Mouse (Mus musculus) B cell, adult 2 months (primary cell): ENCODE data around the gene Fsd1l.

Experiments
- DNase-seq, 2 experiments: peaks; one replicate each; pipeline ENCODE4 v3.0.0; 2022

Fsd1l gene

DNA sequence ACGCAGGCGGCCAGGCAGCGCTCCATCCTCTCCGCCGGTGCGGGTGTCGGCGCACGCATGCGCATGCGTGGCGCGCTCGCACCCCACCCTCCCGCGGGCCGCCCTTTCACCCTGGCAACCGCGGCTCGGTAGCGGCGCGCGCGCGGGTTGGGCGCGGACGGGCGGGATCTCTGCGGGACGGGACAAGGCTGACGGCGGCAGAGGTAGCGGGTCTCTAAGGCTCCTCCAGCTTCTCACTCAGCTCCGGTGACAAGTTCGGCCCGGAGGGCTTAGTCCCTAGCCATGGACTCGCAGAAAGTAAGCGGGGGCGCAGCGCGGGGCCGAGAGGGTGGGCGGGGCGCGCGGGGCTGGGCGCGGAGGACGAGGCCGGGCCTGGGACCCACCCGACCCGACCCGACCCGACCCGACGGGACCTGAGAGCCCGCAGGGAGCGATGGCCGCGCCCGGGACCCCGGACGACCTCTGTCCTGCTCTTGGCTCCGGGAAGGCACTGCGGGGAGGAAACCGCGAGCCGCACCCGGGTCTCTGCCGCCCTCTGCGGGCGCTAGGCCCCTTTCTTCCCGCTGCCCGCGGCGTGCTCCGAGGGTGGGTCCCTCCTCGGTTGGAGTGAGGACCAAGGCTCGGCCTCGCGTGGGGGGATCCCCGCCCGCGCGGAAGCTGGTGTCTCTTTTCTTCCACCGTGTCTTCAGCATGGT, at the start of gene Fsd1l:
Gene Fsd1l (plus strand): TSS at position 156 of the 695 bp plus-strand sequence.
- DNase-seq: peak; percentile 45 to 51

DNA sequence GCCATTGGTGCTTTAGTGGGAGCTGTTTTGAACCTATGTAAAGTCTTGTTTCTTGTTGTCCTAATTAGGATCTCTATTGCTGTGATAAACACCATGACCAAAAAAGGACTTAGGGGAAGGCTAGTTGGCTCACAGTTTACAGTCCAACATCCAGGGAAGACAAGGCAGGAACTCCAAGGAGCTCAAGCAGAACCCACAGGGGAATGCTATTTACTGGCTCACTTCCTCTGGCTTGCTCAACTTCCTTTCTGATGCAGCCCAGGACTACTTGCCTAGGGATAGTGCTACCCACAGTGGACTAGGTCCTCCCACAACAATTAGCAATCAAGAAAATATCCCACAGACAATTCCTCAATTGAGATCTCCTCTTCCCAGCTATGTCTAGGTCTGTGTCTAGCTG, 43.6 kb upstream of the Fsd1l start:
- DNase-seq: no peak

DNA sequence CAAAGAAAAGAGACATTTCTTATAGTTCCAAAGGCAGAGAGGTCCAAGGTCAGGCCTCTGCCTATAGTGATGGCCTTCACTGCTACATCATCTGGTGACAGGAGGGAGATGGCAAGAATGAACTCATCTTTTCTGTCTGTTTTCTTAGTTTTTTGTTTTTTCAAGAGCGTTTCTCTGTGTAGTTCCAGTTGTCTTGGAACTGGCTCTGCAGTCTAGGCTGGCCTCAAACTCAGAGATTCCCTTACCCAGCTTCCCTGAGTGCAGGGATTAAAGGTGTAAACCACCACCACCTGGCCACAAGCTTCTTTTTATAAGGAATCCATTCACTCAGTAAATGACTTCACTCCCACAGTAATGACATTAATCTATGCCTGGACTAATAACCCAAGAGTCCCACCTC, 42.3 kb upstream of the Fsd1l start:
- DNase-seq: no peak

DNA sequence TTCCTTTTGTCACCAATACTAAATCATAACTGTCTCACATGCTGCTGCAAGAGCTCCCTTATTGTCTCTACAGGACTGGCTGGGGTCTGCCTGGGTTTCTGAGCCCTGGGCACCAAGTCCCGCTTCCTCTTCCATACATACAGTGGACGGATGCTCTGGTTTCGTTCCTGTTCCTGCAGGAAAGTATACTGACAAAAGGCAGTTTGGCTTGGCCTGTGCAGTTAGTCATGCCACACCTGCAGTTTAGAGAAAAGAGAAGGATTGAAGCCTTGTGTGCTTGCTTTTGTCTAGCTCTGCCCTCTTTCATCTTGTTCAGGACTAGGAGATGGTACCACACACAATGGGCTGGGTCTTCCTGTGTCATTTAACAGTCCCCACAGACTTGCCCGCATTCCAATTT, 41.8 kb upstream of the Fsd1l start:
- no peak for DNase-seq

DNA sequence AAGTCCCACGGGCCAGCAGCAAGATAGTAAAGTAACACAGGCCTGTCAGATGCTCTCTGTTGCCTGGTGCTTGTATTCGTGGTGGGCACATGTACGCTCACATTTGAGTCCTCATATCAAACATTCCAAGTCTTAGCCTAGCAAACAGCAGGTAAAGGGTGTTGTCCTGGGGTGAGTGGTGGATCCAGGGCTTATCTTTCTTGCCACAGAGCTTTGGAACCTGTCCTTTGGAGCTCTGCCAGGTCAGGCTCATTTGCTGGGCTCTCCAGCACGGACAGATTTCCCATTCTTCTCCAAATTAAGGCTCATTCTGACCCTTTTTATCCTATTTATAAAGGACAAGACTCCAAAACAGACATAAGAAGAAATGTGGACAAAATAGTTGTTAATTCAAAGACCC, 41.1 kb upstream of the Fsd1l start:
- no peak for DNase-seq

DNA sequence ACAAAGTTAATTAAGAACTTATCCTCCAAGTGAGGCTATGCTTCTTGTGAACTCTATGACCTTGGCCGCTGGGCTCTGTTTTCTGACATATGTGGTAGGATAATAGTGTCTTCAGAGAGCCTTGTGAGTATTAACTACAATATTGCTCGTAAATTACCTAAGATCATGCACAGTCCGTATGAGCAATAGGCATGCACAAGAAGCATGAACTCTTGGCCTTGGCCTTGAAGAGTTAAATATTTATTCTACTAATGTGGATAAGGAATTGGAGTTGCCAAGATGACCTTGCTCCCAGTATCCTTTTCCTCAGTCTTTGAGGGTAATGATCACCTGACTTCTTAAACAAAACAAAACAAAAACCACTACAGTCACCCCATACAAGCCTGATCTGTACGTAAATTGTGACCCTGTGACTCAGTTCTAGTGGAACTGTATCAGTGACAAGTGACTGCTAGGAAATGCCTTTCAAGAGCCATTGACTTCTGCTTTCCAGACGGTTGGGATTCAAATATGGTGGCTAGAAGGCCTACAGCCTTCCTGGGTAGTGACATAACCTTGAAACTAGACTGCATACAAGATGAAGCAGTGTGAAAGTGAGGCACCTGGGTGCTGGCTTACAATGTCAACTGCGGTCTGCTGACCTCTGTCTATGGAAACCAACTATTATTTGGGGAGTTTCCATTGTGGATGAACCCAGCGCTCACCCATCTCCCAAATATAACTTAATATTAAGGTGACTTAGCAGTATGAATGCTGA, 40.4 kb upstream of the Fsd1l start:
- no peak for DNase-seq

DNA sequence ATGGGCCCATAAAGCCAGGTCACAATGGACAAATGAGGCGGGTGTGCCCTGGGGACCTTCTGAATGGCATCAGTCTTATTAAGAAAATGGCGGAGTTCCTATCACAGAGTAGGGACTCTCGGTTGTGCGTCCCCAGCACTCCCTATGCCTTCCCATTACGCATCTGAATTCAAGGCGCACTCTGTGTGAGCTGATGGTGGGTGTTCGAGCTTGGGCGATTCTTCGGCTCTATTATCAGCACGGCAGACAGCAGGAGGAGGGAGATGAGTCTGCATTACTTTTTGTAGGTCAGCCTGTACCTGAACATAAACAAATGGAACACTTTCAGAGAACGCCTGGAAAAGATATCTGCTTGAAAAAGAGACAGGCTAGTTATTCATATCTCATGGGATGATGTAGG, 39.7 kb upstream of the Fsd1l start:
- no peak for DNase-seq

DNA sequence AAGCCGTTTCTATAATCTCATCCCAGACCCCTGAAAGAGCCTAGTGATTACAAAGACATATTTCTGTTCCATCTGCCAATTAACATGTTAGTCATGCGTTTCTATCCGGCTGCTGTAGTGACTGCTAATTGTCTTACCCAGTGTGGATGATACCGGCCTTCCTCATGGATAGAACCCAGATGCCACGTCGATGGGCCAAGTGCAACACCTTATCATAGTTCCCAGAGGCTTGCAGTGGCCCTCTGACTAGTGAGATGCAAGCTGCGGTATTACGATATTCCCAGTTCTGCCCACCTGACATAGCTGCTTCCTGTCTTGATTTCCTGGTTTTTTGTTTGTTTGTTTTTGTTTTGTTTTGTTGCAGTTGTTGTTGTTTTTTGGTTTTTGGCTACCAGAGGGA, 39.3 kb upstream of the Fsd1l start:
- DNase-seq: no peak

DNA sequence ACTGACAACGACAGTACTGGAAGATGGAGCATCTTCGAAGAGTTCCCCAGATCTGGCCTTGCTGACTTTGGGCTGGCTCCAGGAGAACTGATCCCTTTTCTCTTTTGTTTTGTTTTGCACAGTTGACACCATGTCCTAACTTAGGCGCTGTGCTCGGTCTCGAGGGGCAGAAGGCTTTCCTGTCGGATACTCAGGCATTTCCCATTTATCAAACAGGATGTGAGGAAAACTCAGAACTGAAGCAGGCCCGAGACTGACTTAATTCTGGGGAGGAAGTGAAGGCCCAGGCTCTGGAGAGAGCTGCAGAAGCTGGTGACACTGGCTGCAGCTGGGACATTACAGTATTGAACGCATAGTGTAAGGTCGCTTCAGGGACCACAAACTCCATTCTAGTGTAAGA, 38.9 kb upstream of the Fsd1l start:
- no peak for DNase-seq

DNA sequence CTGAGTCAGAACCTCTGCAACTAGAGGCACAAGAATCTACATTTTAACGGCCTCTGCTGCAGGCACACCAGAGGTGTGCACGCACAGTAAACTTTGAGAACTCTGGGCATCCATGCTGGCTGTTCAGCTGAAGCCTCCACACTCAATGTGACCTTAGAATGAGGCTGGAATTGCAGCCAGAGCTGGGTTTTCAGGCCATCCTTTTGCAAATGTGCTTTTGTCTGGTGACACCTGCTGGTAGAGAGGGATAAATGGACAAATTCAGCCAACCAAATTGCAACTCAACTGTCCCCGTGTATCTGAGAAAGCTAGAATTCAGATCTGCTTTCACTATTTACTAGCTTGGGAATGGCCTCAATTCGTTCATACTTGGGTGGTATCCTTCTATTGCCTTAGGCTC, 37.1 kb upstream of the Fsd1l start:
- peak; percentile 40 to 43 for DNase-seq

DNA sequence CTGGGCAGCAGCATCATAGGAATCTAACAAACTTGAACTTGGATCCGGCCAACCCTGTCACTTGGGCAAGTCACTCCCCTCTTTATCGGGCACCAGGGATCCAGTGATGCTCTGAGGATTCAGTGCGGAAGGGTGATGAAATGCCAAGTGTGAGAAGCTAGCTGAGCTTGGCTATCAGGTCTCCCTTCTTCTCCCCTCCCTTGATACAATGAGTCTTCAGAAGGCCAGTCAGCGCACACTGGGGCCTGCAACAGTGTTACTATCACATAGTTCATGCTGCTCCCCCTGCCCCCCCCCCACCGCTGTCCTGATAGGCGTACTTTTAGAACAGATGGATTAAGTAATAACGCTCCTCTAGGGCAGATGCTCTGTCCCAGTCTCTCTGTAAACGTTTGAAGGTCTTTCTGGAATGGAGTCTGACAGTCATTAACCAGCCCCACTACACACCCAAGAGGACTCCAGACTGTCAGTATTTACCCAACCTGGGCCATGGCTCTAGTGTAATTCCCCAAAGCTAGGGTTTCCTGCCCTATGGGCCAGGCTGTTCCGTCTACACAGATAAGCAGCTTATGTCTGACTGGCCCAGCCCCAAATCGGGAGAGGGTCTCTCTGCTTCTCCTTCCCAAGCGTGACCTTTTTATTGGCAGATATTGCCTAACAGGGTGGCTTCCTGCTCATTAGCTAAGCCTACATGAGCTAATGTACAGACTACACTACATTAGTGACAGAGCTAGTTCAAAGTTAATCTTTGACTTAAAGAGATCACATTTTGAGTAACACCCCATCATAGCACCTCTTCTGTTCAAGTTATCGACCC, 35.8 kb upstream of the Fsd1l start:
- no peak for DNase-seq

DNA sequence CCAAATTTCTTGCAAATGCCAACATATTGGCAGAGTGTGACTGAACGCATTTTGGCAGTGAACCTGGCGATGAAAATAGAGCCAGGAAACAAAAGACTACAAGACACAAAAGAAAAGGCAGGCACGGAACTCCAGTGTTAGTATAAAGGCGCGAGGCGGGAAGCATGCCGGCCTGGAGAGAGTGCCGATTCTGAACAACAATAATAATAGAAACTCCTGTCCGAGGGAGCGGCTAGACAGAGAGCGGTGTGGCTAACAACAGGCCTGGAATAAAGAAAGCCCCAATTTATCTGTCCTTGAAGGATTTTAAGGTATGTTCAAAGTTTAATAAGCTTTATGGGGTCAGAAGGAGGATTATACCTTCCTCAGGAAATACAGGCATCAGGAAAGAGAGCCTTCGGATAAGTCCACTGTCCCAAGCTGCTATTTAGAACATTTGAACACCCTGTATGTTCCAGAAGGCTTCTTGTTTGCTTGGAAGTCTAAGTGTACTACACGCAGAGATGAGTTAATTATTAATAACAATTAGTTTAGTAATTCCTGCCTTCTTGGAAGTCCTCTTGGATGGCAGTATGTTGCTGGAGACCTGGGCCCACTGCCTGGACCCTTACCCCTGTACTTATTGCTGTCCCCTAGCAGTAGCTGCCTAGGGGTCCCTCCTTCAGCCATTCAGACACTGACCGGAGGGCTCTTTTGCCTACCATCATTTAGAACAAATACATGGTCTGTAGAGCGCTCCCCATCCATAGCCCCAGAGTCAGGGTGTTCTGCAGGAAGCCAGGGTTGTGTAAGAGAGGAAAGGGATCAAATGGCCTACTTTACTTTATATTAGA, 35.0 kb upstream of the Fsd1l start:
- DNase-seq: no peak

DNA sequence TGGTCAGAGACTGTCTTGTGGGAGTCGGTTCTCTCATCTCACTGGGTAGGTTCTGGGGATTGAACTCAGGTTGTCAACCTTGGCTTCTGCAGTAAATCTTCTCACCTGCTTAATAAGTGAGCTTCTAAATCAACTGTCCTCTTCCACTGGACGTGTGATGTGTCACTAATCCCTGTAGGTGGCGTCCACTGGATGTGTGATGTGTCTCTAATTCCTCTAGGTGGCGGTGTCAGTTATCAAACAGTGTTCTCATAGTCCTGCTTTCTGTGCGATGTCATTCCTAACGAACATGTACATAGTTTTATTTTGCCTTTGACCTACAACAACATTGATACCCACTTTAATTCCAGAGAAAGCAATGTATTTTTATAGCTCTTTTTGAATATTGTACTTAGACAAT, 30.8 kb upstream of the Fsd1l start:
- peak in 1 of 2 experiments; percentile 9 for DNase-seq

DNA sequence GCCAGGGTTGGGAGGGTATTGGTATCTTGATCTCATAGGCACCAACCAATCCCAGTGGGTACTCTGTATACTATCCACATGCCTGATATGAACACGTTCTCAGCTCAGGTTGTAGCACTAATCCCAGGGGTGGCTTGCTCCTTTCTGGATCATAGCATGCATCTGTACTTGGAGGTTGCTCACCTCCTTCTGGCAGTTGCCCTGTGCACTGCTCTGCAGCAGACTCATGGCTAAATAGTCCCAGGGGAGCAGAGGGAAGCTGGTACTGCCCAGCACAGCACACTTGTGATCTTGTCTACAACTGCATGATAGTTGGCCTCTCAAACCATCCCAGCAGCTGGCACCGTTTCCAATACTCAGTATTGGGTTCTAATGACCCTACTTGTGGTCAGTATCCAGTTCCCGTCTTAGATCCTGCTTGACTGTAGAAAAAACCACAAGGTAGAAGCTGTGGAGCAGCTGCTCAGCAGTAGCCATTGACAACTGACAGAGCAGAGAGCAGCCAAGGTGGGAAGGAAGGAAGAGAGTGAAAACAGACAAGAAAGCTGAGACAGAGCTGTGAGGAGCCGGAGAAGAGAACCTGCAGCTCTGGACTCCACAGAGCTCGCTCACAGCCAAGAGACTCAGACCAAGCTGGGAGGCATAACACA, 16.6 kb upstream of the Fsd1l start:
- no peak for DNase-seq

DNA sequence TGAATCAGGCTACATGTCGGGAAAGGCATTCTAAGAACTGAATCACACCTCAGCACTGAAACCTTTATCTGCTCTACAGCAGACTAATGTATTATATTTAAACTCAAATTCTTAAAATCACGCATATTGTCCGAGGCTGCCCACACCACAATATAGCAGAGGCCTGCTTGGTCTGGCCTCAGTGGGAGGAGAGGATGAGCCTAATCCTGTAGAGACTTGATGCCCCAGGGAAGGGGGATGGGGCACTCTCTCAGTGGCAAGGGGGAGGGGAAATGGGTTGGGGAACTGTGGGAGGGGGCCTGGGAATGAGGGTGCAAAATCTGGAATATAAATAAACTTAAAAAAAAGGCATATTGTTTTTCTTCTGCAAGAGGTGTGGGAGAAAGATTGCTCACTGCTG, 13.3 kb upstream of the Fsd1l start:
- DNase-seq: no peak

DNA sequence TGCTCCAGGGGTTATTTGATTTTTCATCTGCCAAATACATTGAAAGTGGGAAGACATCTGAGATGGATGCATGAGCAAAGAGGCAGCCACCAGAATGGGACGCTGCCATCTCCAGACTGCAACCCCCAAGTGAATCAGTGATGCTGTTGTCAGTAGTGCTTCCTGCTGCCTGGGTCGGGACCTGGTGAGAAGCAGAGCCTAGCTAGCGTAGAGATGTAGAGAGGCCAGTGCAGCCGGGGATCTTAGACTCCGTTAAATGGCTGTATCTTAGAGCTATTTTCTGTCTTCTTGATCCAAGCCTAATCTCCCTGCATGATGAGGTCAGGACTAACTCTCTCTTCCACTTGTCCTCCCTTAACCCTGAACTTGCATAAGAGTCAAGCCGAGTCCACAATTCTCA, 11.2 kb upstream of the Fsd1l start:
- no peak for DNase-seq

DNA sequence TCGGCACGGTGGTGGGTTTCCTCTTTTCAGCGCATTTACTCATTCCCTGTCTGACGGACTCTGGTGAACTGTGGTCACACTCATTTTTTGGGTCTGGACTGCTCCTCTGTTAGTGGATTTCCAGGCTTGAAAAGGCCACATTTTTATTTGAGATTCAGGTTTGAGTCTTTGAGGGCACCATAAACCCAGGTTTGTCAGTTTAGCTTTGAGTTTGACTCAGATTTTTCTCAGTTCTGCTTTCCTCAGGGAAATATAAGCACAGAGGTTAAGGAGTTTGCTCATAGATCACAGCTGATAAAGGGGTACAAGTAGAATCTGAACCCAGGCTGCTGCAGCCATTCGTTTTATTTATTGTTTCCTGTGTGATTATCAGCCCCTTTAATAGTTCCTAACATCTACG, 10.2 kb upstream of the Fsd1l start:
- no peak for DNase-seq

DNA sequence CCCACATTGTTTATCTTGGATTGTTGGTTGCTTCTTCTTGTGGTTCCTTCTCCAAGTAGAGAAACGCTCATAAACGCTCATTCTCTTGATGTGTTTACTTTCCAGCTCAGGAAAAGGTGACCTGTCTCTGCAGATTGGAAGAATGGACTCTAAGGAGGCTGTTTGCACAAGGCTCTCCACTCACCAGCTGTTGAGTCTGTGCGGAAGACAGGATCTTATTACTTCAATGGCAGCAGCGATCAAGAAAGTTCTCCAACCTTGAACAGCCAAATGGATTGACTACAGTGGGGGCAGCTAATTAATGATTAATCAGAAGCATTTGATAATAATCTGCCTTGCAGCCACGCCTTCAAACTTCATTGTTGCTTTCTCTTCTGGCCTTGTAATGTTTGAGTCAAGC, 9.8 kb upstream of the Fsd1l start:
- no peak for DNase-seq

DNA sequence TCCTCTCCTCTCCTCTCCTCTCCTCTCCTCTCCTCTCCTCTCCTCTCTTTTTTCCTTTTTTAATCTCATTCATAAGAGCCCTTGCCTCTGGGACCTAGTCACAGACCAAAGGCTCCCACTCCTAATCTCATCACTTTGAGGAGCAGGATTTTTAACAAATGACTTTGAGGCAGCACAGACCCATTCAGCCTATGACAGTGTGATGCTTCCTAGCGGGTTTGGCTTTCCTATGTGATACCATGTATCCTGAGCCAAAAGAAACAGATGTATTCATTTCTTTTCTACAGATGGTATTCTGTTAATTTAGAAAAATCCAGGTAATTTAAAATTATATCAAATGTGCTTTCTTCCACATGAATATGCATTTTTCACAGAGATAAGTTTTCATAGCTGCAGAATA, 7.6 kb upstream of the Fsd1l start:
- no peak for DNase-seq

DNA sequence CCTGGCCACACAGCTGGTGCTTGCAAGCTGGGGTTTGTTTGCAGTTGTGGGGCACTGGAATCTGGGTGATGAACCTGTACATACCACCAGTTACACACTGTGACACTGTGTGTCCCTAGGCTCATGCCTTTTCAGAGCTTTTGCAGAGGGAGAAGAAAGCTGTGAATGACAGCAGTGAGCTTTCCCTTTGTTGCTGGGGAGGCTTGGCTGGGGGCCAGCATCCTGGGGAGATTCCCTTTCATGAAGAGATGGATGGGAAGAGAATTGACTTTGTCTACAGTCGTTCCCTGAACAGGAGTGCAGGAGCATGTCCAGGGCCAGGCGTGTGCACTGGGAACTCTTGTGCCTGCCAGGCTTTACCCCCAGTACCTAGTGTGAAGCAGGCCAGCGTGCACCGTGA, 6.5 kb upstream of the Fsd1l start:
- DNase-seq: no peak

DNA sequence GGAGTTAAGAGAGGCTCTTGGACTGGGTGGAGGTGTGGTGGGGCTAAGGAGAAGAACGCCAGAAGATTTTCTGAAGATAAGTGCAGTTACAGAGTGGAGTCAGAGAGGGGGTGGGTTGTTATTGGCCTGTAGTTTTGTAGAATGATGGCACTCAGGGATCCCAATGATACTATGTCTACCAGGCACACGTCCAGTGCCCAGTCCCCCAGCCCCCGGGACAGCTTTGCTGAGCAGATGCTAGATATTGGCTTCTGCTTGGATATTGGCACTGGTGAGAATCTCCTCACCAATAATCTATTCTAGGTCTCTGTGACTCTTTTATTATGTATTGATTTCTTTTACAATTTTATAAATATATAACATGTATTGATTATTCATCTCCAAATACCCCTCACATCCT, 6.0 kb upstream of the Fsd1l start:
- no peak for DNase-seq

DNA sequence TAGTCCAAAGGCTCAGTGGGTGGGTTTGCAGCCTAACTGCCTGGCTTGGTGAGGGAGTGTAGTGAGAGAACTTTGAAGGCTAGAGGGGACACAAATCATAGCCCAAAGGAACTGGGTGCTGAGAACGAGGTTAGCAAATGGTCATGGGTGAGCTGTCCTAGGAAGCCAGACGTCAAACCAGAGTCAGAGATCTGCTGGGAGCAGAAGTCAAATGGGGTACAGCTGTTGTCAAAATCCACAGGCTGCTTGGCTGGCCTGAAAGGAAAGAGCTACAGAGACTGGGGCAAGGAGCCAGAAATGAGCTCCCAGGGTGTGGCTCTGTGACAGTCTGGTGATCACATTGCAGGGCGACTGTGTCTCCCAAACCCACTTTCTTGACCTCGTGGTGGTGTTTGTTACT, 2.3 kb upstream of the Fsd1l start:
- DNase-seq: no peak

DNA sequence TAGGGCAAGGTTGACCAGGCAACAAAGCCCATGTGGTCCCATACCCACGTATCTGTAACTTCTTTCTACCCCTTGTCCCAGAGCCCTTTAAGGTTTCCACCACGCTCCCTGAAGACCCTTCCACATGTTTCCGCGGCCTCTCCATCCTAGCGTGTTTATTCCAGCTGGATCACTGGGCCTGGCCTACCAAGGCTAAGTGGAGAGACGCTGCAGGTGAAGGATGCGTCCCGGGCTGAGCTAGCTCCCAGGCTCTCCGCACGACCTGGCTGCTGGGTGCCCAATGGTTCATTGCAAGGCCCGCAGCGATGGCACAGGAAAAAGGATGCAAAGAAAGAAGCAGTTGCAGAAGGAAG, 332 bp upstream of the Fsd1l start:
- DNase-seq: no peak
